Mouse (Mus musculus) small intestine, adult 2 months (tissue): ENCODE measurements around the gene Pard3.

Experiments used
- CTCF ChIP-seq: fragments of 200-500 bp; IDR thresholded peaks from 2 replicates; pipeline ENCODE4 v1.5.1; 2012; ENCODE audit warnings: low read depth, mild to moderate bottlenecking, control low read depth, inconsistent platforms, low read length, moderate library complexity, mixed read lengths; ENCODE audit not compliant: insufficient replicate concordance, insufficient read length; ENCODE audit errors: extremely low read depth
- POLR2A ChIP-seq: fragments of 200-500 bp; IDR thresholded peaks from 2 replicates; pipeline ENCODE4 v1.6.1; 2012; ENCODE audit warnings: low read depth, mild to moderate bottlenecking, control low read depth, inconsistent platforms, low read length, moderate library complexity

- TF ChIP-seq CTCF = no peak
- TF ChIP-seq POLR2A = no peak
Measured at GRCm38 (mm10) chr8:127091936-127092335, 28.2 kb downstream of the Pard3 start.
